Mouse (Mus musculus) E14TG2a.4 (cell line): ENCODE measurements around the gene 1700030K09Rik.
A peak's percentile ranks its signal among the peaks of the same experiment; 100 is the strongest.

ENCODE experiments used
- H3K27me3 ChIP-seq: 2 replicates; pipeline ENCODE4 v1.6.1; 2014; ENCODE audit warnings: low read length, control low read depth; ENCODE audit not compliant: insufficient read depth
- H3K36me3 ChIP-seq: 2 replicates; pipeline ENCODE4 v1.6.1; 2014; ENCODE audit warnings: low read length, control low read depth; ENCODE audit not compliant: insufficient read depth
- H3K4me1 ChIP-seq: replicated peaks from 2 replicates; pipeline ENCODE4 v1.6.1; 2014; ENCODE audit warnings: low read depth, low read length, control low read depth
- H3K4me3 ChIP-seq: replicated peaks from 2 replicates; pipeline ENCODE4 v1.5.1; 2014; ENCODE audit warnings: mild to moderate bottlenecking, low read length
- H3K9me3 ChIP-seq: 2 replicates; pipeline ENCODE4 v1.6.1; 2014; ENCODE audit warnings: low read length, control low read depth
- CTCF ChIP-seq: conservative IDR thresholded peaks from 2 replicates; pipeline ENCODE4 v1.5.1; 2014; ENCODE audit warnings: low read length
- NANOG ChIP-seq: IDR thresholded peaks from 2 replicates; pipeline ENCODE4 v1.6.1; 2014; ENCODE audit warnings: borderline replicate concordance, low read length, mixed read lengths
- POU5F1 ChIP-seq: IDR thresholded peaks from 2 replicates; pipeline ENCODE4 v1.6.1; 2014; ENCODE audit warnings: low read length, borderline replicate concordance

Gene 1700030K09Rik

DNA sequence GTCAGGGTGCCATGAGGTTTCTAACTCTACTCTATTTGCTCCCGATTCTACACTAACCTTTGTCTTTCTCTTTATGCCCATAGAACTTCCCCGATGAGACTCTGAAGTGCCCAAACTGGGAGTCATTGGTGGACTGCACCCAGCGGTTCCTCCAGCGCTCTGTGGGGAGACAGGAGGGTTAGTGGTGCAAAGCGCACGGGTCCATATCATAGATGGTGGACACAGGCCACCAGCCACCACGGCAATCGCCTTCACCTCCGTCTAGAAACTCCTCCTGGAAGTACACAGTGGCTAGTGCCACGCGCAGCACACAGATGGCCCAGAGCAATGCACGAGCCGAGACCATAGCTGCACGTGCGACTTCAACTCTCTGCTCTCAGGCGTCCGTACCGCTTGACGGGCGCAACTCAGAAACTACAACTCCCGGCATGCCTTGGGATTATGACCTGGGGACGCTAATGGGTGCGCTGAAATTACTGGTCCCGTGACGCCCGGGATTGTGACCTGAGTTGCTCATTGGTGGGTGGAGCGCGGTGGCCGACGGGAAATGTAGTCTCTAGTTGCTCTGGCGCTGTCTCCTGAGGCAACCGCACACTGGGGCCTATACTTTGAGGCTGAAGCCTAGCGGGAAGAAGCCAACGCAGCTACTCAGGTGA, at the start of gene 1700030K09Rik, which contains the start of gene Calr3:
Gene 1700030K09Rik (plus strand): TSS at position 543 of the 656 bp plus-strand sequence.
Gene Calr3 (minus strand): TSS at position 533 of the 656 bp plus-strand sequence.
- H3K4me1 ChIP-seq: peaks cover 21% of the 10 kb centered on the region
- peak within 1 kb of the TSS; percentile 81 for H3K4me3 ChIP-seq

DNA sequence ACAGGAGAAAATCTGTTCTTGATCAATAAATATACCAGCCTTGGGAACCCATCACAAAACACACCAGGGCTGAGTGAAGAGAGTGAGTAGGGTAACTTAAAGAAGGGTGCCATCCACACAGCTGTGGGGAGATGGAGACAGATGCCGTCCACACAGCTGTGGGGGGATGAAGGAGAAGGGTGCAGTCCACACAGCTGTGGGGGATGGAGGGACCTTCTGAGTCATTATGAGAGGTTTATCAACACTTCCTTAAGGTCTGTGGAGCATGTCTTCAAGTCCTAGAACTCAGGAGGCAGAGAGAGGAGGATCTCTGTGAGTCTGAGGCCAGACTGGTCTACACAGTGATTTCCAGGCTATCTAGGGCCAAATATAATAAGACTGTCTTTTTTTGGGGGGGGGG, 42.3 kb upstream of the 1700030K09Rik start:
- no peak for TF ChIP-seq POU5F1
- TF ChIP-seq CTCF: no peak
- no peak for TF ChIP-seq NANOG
- Histone ChIP-seq H3K27me3 (no peaks in the 10 kb centered on the region), H3K36me3 (peaks cover 61% of the 10 kb centered on the region), H3K4me1 (peaks cover 66% of the 10 kb centered on the region), H3K9me3 (no peaks in the 10 kb centered on the region), H3K4me3 (0 out of 2 replicates have a peak overlapping the region, but pooled peaks have one; percentile 21)

More for the DNA sequence above, at the start of gene 1700030K09Rik, which contains the start of gene Calr3:
- Histone ChIP-seq H3K36me3 (peaks cover 18% of the 10 kb centered on the region), H3K27me3 (no peaks in the 10 kb centered on the region), H3K9me3 (no peaks in the 10 kb centered on the region)
- TF ChIP-seq POU5F1: no peak
- TF ChIP-seq CTCF: no peak
- TF ChIP-seq NANOG: no peak

DNA sequence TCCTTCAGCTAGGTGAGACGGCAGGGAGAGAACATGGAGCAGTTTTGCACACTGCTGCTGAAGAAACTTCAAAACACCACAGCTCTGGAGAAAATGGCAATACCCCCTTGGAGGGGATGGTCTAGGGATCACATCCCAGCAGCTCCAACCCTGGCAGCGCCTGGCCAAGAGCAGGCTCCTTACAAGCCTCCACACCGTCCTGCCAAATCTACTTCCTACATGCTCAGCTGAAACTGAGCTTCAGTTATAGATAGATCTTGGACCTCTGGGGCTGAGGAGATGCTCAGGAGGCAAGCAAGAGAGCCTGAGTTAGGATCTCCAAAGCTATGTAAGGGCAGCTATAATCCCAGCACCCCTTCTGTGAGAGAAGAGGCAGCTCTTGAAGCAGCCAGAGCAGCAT, 40.7 kb upstream of the 1700030K09Rik start:
- peaks cover 69% of the 10 kb centered on the region for H3K4me1 ChIP-seq

DNA sequence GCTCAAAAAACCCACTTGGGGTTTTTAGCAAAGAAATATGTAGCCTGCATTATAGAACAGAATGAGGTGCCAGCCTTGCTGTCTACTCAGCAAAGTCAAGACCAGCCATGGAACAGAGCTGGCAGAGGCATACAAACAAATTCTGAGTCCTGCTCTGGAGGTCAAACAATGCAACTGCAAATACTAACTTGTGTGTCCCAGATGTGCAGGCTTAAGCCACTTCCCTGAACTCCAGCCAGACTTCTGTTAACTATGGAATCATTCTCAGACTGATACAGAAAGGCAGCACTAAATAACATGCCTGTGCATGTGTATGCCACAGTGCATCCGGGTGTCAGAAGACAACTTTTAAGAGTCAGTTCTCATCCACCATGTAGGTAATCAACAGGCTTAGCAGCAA, 35.8 kb upstream of the 1700030K09Rik start:
- TF ChIP-seq POU5F1: no peak
- no peak for TF ChIP-seq CTCF
- TF ChIP-seq NANOG: no peak
- Histone ChIP-seq H3K4me3 (no peak overlapping the region), H3K36me3 (peaks cover 41% of the 10 kb centered on the region), H3K4me1 (peaks cover 78% of the 10 kb centered on the region), H3K27me3 (no peaks in the 10 kb centered on the region), H3K9me3 (no peaks in the 10 kb centered on the region)

More for the DNA sequence above, 40.7 kb upstream of the 1700030K09Rik start:
- Histone ChIP-seq H3K4me3 (no peak overlapping the region), H3K27me3 (no peaks in the 10 kb centered on the region), H3K36me3 (peaks cover 49% of the 10 kb centered on the region), H3K9me3 (no peaks in the 10 kb centered on the region)
- TF ChIP-seq POU5F1: no peak
- no peak for TF ChIP-seq CTCF
- TF ChIP-seq NANOG: no peak

DNA sequence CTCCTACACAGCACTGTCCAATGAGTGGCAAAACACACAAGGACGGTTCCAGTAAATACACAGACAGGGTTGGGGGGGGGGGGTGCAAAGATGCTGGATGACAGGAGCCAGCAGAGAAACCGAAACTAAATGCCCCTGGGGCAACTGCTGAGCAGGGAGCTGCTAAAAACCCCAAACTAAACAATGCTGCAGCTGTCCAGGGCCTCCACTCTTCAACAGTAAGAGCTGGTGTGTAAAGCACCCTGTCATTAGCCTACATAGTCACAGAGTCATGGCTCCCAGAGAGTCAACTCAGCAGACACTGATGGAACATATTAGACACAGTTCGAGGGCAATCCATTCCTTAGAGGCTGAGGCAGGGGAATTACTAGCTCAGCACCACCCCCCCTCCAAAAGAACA, 34.2 kb upstream of the 1700030K09Rik start:
- no peaks in the 10 kb centered on the region for H3K9me3 ChIP-seq
- peaks cover 40% of the 10 kb centered on the region for H3K36me3 ChIP-seq
- no peaks in the 10 kb centered on the region for H3K27me3 ChIP-seq
- no peak for TF ChIP-seq NANOG
- no peak for TF ChIP-seq CTCF
- TF ChIP-seq POU5F1: no peak
- H3K4me3 ChIP-seq: no peak overlapping the region
- peaks cover 80% of the 10 kb centered on the region for H3K4me1 ChIP-seq

DNA sequence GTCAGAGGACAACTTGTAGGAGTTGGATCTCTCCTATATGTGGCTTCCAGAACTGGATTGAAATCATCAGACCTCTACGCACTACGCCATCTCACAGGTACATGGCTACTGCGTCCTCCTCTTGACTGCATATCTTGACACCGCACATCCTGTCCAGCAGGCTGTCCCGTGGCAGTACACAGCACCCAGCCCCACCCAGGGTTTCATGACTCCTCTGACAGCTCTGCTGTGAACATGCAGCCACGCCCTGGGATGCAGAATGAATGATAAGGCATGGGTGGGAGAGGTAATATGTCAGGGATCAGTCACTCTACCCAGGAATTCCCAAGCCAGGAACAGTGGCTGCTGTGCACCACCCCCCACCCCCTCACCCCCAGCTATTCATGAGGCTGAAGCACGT, 29.8 kb upstream of the 1700030K09Rik start:
- TF ChIP-seq NANOG (no peak), POU5F1 (no peak), CTCF (no peak)
- Histone ChIP-seq H3K4me1 (peaks cover 96% of the 10 kb centered on the region), H3K4me3 (no peak overlapping the region), H3K36me3 (peaks cover 59% of the 10 kb centered on the region), H3K9me3 (no peaks in the 10 kb centered on the region), H3K27me3 (no peaks in the 10 kb centered on the region)

DNA sequence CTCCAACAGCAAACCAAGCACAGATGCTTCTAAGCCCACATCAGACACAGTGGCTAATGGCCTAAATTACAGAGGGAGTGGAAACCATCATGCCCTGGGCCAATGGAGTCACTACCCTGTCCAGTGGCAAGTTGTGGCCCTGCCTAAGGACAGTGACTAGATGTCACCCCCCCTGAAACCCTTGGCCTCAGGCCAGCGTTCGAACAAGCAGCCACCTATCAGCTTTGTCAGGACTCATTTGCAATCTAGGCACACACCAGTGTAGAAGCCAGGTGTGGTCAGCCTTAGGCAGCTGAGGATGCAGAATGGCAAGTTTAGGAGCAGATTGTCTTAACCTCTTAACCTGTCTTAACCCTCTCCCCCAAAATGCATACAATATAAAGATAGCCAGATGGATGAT, 28.4 kb upstream of the 1700030K09Rik start:
- Histone ChIP-seq H3K9me3 (no peaks in the 10 kb centered on the region), H3K4me1 (peaks cover 98% of the 10 kb centered on the region), H3K27me3 (no peaks in the 10 kb centered on the region), H3K4me3 (no peak overlapping the region), H3K36me3 (peaks cover 72% of the 10 kb centered on the region)
- TF ChIP-seq NANOG (no peak), POU5F1 (no peak), CTCF (no peak)

DNA sequence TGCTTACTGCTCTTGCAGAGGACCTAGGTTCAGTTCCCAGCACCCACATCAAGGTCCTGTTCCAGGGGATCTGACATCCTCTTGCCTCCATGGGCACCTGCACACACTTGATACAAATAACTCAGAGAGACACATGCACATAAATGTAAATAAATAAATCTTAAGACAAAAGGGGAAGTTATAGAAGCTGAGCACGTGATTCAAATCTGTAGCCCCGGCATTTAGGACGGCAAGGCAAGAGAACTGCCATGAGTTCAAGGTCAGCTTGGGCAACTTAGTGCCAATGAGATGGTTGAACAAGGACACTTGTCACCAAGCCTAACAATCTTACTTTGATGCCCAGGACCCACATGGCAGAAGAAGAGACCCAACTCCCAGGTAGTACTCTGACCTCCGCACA, 25.6 kb upstream of the 1700030K09Rik start:
- Histone ChIP-seq H3K9me3 (no peaks in the 10 kb centered on the region), H3K4me3 (no peak overlapping the region), H3K27me3 (no peaks in the 10 kb centered on the region), H3K4me1 (peaks cover 84% of the 10 kb centered on the region), H3K36me3 (peaks cover 52% of the 10 kb centered on the region)
- TF ChIP-seq CTCF (no peak), NANOG (no peak), POU5F1 (no peak)
